Mouse (Mus musculus): ENCODE measurements around the gene Fscn2. TPM values are rescaled to one million over a fixed set of nuclear protein-coding genes. Genes with fewer than 3 reads are reported as not detected.
A peak's percentile ranks its signal among the peaks of the same experiment; 100 is the strongest.

Gene Fscn2
- total RNA-seq (2021) = under 1 TPM in 1 of 2 experiments, not detected in 1; 0.21 TPM

- intact Hi-C loops (cut with DNase I) = no loop called here
Observed at GRCm38 (mm10) chr11:120361295-120361694, at the start of gene Fscn2. TSS of gene Fscn2 (plus strand) at chr11:120361534.

GRCm38 (mm10) chr11:120311561-120311960 is 49.8 kb upstream of the Fscn2 start:
- no peak for DNase-seq (ENCODE audit: low spot score in 2 of 2)
- intact Hi-C loops (cut with DNase I) = loop anchor here (2.0 kb wide), 1 partner anchor 33 kb away; no protein-coding TSS in a partner anchor

More at GRCm38 (mm10) chr11:120361295-120361694, at the start of gene Fscn2:
- no peak for DNase-seq (ENCODE audit: low spot score in 2 of 2)

- DNase-seq (ENCODE audit: low spot score in 2 of 2) = no peak
- intact Hi-C loops (cut with DNase I) = no loop called here
Observed at GRCm38 (mm10) chr11:120312069-120312468, 49.3 kb upstream of the Fscn2 start.

- no peak for DNase-seq (ENCODE audit: low spot score in 2 of 2)
- intact Hi-C loops (cut with DNase I) = no loop called here
Observed at GRCm38 (mm10) chr11:120313906-120314685, 47.2 kb upstream of the Fscn2 start.

GRCm38 (mm10) chr11:120314721-120315415 is 46.5 kb upstream of the Fscn2 start:
- DNase-seq (ENCODE audit: low spot score in 2 of 2) = no peak

GRCm38 (mm10) chr11:120315416-120315761 is 45.9 kb upstream of the Fscn2 start:
- peak; percentile 60 to 85 for DNase-seq (ENCODE audit: low spot score in 2 of 2)

More at GRCm38 (mm10) chr11:120314721-120315415, 46.5 kb upstream of the Fscn2 start:
- intact Hi-C loops (cut with DNase I) = no loop called here

GRCm38 (mm10) chr11:120315832-120316689 is 45.3 kb upstream of the Fscn2 start:
- intact Hi-C loops (cut with DNase I) = no loop called here
- DNase-seq (ENCODE audit: low spot score in 2 of 2) = peak; percentile 94 to 98

More at GRCm38 (mm10) chr11:120315416-120315761, 45.9 kb upstream of the Fscn2 start:
- intact Hi-C loops (cut with DNase I) = no loop called here

- intact Hi-C loops (cut with DNase I) = no loop called here
- no peak for DNase-seq (ENCODE audit: low spot score in 2 of 2)
Observed at GRCm38 (mm10) chr11:120316690-120317254, 44.6 kb upstream of the Fscn2 start.

GRCm38 (mm10) chr11:120317456-120317855 is 43.9 kb upstream of the Fscn2 start:
- intact Hi-C loops (cut with DNase I) = no loop called here
- DNase-seq (ENCODE audit: low spot score in 2 of 2) = no peak

- intact Hi-C loops (cut with DNase I) = no loop called here
- no peak for DNase-seq (ENCODE audit: low spot score in 2 of 2)
Observed at GRCm38 (mm10) chr11:120319310-120319709, 42.0 kb upstream of the Fscn2 start.

- intact Hi-C loops (cut with DNase I) = no loop called here
- no peak for DNase-seq (ENCODE audit: low spot score in 2 of 2)
Observed at GRCm38 (mm10) chr11:120320156-120320555, 41.2 kb upstream of the Fscn2 start.

GRCm38 (mm10) chr11:120335431-120336021 is 25.8 kb upstream of the Fscn2 start:
- intact Hi-C loops (cut with DNase I) = no loop called here
- DNase-seq (ENCODE audit: low spot score in 2 of 2) = no peak

- intact Hi-C loops (cut with DNase I) = no loop called here
- no peak for DNase-seq (ENCODE audit: low spot score in 2 of 2)
Observed at GRCm38 (mm10) chr11:120337447-120337846, 23.9 kb upstream of the Fscn2 start.

- intact Hi-C loops (cut with DNase I) = no loop called here
- no peak for DNase-seq (ENCODE audit: low spot score in 2 of 2)
Observed at GRCm38 (mm10) chr11:120338786-120339185, 22.5 kb upstream of the Fscn2 start.

GRCm38 (mm10) chr11:120339978-120340513 is 21.3 kb upstream of the Fscn2 start:
- no peak for DNase-seq (ENCODE audit: low spot score in 2 of 2)
- intact Hi-C loops (cut with DNase I) = no loop called here

- intact Hi-C loops (cut with DNase I) = no loop called here
- DNase-seq (ENCODE audit: low spot score in 2 of 2) = no peak
Observed at GRCm38 (mm10) chr11:120341661-120342060, 19.7 kb upstream of the Fscn2 start.

GRCm38 (mm10) chr11:120342656-120343160 is 18.6 kb upstream of the Fscn2 start:
- intact Hi-C loops (cut with DNase I) = no loop called here
- DNase-seq (ENCODE audit: low spot score in 2 of 2) = no peak

- DNase-seq (ENCODE audit: low spot score in 2 of 2) = no peak
- intact Hi-C loops (cut with DNase I) = loop anchor here (2.0 kb wide), 1 partner anchor 33 kb away; no protein-coding TSS in a partner anchor
Observed at GRCm38 (mm10) chr11:120343519-120344309, 17.6 kb upstream of the Fscn2 start.

All from left cerebral cortex, postnatal 25 days (tissue).